Mouse (Mus musculus) gastrocnemius, postnatal 36 days (tissue): ENCODE measurements around the gene Lmntd1. TPM values are rescaled to one million over a fixed set of nuclear protein-coding genes. Genes with fewer than 3 reads are reported as not detected.
A peak's percentile ranks its signal among the peaks of the same experiment; 100 is the strongest.

ENCODE experiments used
- DNase-seq, 2 experiments: peaks; one replicate each; pipeline ENCODE4 v3.0.0; 2022
- intact Hi-C: fragments of 180-260 bp; cut with DNase I; formaldehyde crosslinking; loops from one replicate; pipeline ENCODE4 v1.15.1; 2025
- total RNA-seq, 2 experiments: library from RNA; stranded (reverse); gene quantifications; 2 replicates each; pipeline ENCODE4 v1.2.3; 2021

Lmntd1 gene
- total RNA-seq, 2 experiments from 2014 or later = not detected

DNA sequence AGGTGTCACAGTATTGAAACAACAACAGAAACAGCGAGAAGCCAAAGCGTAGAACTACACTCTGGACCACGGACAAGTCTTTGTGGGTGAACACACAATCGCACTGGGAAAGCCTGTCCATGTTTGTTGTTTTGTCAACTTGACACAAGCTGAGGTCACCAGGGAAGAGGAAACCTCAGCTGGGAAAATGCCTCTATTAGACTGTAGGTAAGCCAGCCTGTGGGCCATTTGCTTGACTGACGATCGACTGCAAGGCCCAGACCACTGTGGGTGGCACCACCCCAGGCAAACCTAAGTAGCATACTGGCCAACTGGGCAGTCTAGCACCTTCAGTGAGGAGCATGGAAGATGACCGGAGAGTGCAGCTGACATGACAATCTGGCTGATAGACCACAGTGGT lies 112.4 kb downstream of the Lmntd1 start:
- intact Hi-C loops = no loop called here
- no peak for DNase-seq

DNA sequence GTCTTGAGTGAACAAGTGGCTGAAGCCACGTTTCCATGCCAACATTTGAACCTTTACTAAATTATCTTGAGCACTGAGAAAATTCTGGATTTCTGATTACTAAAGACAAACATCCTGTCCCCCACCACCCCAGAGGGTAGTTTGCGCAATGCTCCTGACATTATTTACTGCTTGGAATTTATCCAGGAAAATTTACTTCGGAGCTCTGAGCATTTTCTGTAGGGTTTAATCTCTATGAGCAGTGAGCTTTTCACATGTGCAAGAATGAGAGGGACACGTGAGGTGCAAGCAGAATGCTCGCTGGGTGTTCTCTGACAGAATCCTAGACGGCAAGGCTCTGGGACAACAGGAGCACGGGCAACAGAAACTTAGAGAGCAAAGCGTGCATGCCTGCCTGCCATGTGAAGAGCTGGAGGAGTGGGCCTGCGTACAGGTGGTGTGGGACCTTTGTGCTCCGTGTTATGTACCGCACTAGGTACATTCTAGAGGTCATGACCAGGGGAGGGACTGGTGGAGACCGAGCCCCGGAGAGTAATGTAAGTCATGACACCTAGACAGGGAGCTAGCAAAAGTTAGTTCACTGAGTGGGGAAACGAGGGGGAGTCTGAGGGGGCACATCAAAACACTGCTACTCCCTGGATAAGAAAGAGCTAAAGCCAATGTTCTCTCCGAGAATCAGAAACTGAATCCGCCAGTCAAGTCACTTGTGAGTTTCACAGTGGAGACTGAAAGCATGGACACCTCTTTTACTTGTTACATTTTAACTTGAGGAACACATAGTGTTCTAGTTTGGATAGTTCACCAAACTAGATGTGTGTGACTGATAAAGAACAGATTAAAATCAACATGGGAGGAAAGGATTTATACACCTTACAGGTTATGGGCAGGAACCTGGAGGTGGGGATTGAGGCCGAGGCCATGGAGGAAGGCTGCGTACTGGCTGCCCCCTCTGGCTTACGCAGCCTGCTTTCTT lies 114.3 kb downstream of the Lmntd1 start:
- intact Hi-C loops = no loop called here
- DNase-seq = no peak

DNA sequence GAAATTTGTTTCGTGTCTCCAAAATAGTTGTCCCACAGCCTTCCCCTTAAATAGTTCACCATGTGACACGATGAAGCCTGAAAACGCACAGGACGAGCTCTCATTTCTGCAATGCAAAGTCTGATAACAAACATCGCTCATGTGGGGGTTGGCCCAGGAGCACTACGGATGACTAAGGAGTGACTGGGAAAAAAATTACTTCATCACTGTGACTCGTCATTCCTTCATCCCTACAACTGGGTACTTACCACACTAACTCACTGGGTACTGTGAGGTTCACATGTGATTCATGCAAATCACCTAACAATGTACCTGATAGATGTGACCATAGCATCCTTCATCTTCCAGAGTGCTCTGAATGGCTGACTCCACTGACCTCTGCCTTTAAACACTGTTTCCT lies 118.4 kb downstream of the Lmntd1 start:
- no peak for DNase-seq
- intact Hi-C loops = no loop called here

DNA sequence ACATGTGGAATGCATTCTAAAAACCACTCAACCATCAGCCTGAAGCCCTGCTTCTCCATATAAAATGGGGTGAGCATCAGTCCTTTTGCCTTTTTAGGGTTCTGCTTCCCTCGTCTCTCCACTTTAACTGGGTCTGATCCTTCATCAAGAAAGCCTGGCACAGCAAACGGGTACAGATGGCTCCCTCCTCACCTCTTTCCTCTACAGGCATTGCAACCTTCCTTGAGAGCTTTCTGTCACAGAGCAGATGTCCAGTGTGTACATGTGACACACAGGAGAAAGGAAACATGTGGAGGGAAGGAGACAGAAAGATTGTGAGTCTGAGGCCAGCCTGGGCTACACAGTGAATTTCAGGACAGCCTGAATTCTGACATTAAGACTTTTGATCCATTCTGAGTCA lies 125.9 kb downstream of the Lmntd1 start:
- DNase-seq = no peak
- intact Hi-C loops = no loop called here

DNA sequence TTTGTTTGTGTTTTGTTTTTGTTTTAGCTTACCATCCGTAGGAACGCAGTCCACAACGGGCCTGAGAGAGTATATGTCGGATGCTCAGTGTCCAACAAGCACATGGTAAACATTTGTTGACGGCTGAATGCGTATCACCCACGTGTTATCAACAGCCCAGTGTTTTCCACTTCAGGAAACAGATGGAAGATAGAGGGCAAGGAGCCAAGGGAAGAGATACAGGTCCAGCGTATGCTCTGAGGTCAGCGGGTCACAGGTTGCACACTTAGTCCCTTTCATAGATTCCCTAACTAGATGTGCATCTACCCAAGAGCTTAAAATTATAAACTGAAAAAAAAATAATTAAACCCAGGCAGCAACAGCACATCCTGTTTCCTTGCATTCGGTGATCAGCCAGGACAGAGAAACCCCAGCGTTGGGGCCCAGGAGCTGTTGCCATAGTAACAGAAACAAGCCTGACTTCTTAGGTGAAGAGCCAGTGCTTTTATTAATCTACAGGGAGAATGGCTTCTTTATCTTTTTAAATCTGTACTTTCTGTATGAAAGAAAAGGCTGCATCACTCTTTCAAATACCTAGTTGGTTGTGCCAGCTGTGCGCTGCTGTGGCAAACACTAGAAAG lies 128.0 kb downstream of the Lmntd1 start:
- intact Hi-C loops = no loop called here
- no peak for DNase-seq

DNA sequence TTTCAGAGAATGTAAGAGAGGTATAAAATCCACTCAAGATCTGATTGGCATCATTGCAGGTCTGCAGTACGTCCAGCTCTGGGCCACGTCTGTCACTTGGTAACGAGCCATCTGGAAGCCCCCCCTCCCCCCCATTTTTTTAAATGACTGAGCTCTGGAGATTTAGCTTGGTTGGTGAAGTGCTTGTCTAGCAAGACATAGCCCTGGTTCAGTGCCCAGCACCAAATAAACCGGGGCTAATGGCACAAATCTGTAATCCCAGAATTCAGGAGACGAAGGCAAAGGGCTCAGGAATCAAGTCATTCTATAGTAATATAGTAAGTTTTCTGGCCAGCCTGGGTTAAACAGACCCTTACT lies 130.8 kb downstream of the Lmntd1 start:
- intact Hi-C loops = no loop called here
- DNase-seq = no peak

DNA sequence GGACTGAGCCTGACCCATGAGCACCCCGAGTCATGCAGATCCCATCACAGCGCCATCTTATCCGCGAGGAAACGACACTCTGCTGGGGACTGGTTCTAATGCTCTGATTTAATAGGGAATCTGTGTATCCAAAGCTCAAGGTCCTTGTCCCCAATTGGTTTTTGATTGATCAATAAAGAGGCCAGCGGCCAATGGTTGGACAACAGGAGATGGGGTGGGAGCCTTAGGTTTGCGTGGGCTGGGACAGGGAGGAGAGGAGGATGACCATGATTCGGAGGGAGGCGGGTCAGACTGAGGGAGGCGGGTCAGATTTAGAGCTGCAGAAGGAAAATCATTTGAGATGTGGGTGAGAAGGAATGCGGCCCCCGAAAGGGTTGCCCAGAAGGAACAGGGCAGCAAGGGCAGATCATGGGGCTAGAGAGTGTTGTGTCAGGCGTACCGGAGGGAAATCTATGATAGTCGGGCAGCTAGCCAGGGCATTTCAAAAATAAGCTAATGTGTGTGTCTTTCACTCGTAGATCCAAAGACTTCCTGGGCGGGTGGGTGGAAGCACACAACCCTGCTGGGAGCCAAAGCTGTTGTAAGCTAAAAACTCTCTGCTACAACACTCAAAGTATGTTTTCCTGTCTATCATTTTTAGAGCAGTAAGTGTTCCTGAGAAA lies 131.3 kb downstream of the Lmntd1 start:
- intact Hi-C loops = no loop called here
- no peak for DNase-seq

DNA sequence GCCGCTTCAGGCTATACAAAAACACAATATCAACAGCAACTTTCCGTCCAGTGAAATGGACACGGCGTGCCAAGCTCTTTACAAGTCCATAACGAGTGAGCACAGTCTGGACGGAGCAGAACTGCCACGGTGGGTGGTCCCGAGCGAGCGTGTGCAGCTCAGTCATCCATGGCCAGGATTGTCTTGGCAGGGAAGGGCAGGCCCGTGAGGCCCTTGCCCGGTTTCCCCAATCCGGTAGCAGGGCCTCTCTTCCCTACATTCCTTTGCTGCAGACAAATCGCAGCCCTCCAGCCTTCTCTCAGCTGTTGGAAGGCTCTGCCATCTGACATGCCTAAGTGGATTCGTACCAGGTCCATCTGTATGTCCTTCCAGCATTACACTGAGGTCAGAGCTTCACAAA lies 132.2 kb downstream of the Lmntd1 start:
- intact Hi-C loops = no loop called here
- DNase-seq = peak in 1 of 2 experiments; percentile 17

DNA sequence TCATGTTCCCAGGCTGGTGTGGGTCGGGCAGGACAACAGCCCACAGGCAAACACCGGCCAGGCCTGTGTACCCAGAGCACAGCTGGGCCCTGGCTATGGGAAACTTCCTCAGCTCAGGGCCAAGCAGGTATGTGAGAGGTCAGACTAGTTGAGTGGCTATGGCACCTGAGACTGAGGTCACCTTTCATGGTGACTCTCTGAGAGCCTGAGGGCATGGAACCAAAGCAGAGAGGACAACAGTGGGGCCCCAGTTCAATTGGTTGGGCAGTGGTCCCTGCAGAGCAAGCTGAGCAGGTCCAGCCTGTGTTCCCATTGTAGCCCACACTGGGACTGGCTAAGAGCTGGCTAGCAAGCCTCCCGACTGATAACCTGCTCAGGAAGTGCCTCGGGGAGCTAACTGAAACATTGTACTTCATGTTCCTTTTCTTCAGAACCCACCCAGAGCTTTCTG lies 135.3 kb downstream of the Lmntd1 start:
- intact Hi-C loops = no loop called here

DNA sequence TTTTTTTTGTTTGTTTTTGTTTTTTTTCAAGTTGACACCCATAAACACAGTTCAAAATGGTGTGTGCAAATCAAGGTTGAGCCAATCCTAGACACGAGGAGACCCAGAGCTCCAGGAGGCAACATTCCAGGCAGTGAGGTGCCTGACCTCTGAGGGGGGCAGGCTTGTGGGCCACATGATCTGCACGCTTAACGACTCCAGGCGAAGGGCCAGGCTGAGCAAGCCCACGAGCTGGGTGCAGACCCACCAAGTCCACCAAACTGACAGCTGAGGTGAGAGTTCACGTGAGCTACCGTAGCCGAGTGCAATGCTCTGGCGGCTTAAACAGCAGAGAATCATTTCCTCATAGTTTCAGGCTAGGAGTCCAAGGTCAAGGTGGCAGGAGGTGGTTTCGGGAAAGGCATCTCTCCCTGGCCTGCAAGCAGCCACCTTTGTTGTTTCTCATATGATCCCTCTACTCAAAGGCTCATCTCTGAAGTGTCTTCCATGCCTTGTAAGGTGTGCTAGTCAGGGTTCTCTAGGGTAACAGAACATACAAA lies 136.7 kb downstream of the Lmntd1 start:
- intact Hi-C loops = no loop called here

More for the DNA sequence above, 135.3 kb downstream of the Lmntd1 start:
- no peak for DNase-seq

DNA sequence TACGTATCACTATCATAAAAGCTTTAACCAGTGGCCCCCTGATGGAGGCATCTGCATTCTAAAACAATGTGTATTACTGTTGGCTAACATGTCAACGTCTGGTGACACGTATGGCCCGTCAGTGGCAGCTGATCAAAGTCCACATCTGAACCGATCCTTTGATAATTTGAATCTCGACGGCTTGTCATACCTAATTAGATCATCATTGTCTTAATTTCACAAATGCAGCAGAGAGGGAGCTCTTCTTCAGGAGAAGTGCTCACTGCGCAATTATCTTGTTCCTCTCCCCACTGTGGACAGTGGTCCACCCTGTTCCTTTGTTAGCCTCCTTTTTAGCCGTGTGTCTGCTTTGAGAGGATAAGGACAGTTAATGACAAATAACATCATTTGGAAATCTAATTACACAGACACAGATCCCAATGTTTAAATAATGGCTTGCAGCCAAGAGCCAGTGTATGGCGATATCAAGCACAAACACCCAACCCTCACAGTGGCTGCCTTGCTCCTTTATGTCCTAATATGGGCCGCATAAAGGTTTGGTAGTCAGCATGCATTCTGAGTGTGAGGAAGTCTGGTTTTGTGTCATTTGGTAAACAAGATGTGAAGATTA lies 142.4 kb downstream of the Lmntd1 start:
- intact Hi-C loops = no loop called here
- no peak for DNase-seq

More for the DNA sequence above, 136.7 kb downstream of the Lmntd1 start:
- DNase-seq = no peak

DNA sequence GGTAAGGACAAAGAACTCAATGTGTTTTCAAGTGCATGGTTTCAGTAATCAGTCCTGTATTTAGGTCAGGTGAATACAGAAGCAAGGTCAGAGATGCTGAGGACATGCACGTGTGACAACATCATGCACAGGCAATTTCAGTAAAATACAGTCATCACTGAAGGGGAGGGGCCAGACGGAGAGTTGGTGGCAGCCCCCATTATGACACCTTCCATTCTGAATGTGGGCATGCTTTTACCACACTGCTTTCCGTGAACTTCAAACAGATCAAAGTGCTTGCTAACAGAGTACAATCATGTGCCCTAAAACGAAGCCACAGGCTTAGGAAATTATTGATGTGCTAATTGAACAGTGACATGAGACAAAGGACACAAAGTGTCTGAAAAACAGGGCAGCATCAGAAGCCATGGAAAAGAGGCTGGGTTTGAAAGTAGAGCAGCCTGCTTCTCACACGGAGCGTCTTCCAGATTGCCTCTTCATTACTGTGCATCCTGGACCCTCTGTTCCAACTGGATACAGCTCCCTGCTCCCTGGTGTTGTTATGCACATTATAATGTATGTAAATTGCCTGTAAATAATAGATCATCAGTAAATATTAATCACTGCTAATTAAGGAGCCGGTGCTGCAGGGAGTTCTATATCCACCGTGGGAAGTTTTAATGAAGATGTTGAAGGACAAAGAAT lies 144.7 kb downstream of the Lmntd1 start:
- DNase-seq = no peak
- intact Hi-C loops = no loop called here

DNA sequence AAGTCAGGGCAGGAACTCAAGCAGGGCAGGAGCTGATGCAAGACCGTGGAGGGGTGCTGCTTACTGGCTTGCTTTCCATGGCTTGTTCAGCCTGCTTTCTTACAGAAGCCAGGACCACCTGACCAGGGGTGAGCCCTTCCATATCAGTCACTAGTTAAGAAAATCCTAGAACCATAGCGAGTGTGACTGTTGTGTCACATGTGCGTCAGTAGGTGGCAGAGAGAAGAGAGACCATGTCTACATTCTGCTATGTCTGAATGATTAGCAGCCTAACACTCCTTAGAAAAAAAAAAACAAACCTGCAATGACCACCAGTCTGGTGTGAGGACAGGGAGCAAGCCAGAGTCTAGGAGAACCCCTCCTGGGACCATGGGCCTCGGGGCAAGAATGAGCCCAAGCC lies 150.1 kb downstream of the Lmntd1 start:
- no peak for DNase-seq
- intact Hi-C loops = no loop called here

DNA sequence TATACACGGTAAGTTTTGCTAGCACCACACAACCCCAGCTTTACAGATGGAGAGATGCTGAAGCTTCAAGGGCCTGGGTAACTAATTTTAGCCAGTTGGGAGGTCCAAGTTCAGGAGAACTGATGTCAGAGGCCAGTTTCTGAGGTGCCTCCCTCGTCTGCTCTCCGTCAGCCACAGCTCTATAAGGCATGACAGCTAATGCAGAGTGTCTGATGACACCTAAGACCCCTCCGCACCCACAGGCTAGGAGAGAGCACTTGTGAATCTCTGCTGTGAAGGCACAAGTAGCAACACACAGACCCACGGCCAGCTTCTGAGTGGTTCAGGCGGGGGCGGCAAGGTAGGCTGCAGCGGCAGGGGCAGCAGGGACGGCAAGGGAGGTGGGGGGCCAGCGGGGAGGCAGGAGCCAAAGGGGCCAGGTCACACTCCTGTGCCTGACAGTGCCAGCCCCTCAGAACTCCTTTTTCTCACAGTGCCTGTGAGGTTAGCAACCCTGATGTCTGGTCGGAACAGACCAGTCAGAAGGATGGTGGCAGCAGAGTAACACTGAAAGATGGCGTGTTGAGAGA lies 151.4 kb downstream of the Lmntd1 start:
- intact Hi-C loops = no loop called here
- no peak for DNase-seq

DNA sequence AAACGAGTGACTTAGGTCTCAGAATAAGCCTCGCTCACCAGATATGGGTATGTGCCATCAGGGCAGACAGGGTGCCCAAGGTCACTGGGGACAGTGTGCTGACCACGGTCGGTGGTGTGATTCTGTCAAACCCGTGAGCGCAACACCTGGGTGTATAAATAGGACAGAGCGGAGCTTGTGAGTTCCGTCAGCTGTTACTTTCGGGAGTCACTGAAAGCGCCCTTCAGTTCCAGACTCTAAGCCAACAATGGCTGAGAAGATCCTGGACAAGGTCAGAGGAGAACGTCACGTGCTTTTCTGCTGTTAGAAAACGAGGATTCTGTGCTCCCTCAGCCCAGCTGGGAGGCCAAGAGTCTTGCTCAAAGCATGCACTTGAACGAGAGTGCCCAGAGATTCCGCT lies 157.1 kb downstream of the Lmntd1 start:
- intact Hi-C loops = loop anchor here (10.0 kb wide), 1 partner anchor 338 kb away; no protein-coding TSS in a partner anchor
- no peak for DNase-seq

DNA sequence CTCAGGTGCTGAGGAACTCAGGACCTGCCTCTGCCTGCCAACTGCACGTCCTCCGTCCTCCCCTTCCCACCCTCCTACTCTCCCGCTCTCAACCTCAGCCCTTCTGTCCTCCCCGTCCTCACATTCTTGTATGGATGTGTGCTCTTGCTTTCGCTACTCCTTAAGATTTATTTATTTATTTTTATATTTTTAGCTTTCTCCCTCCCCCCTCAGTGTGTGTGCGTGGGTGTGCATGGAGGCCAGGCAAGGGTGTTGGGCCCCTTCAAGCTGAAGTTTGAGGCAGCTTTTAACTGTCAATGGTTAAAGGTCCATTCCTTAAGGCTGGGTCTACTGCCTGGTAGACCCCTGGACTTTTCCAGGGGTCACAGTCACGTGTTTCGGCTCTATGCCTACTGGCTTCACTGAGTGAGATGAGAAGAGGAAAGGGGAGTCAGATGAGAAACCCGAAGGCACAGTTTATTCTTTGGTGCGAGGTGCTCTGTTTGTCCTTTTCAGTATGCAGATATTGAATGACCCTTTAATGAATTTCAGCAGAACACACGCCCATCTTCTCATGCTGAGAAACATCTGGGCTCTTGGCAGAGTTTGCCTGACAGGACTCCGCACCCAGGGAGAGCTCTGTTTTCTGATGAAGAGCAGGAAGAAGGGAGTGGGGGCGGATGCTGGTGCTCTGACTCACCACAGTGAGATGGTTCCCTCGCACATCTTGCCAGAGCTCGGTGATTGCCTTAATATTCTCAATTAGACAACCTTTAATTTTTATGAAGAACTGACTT lies 163.3 kb downstream of the Lmntd1 start:
- peak in 1 of 2 experiments; percentile 51 for DNase-seq
- intact Hi-C loops = loop anchor here (10.0 kb wide), 1 partner anchor 344 kb away; no protein-coding TSS in a partner anchor

DNA sequence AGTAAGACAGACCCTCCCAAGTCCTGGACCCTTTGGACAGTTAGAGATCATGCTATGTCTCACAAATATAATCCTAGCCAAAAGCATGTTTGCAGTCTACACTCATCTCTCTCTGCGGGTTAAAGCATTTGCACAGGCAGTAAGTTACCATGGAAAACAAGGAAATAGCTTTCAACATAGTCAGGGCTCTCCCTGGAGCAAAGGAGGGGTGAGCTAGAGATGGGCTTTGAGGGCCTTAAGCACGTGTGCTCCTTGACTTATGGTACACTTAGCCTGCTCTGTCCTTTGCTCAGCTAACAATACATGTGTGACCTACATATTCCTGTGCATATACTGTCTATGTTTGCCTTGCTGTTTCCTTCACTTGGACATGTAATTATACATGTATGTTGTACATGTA lies 165.8 kb downstream of the Lmntd1 start:
- intact Hi-C loops = no loop called here
- DNase-seq = no peak

DNA sequence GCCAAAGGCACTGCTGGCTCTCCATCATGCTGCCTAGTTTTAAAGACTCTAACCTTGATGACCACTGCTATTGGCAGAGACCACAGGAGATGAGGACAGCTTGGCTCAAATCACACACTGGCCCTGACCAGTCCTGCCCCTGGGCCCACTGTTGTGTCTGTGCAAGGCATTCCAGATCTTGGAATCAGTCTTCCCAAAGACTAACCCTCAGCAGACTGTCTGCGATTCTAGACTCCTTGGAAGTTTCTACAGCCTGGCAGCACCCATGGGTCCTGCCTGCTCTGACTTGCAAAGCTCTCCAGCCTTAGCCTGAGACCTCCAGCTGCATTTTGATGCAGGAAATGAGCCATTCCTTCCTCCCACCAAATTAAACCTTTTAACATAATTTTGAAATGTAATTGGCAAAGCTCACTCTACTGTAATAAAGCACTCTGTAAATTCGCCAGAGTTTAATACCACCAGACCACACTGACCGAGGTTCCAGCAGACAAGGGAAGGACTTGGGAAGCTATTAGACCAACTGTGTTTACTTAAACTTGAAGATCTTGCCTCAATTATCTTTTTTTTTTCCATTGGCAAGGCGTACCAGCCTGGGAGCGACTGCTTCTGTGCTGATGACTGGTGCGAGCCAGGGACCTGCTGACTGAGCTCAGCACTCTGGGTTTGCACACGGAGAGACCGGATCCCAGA lies 168.2 kb downstream of the Lmntd1 start:
- intact Hi-C loops = no loop called here
- peak; percentile 47 to 56 for DNase-seq
